Mouse (Mus musculus) thymus, postnatal 14 days (tissue): ENCODE results near the gene Dars.

Experiments used
- DNase-seq: peaks from one replicate; pipeline ENCODE4 v3.0.0; 2021

Gene Dars

DNA sequence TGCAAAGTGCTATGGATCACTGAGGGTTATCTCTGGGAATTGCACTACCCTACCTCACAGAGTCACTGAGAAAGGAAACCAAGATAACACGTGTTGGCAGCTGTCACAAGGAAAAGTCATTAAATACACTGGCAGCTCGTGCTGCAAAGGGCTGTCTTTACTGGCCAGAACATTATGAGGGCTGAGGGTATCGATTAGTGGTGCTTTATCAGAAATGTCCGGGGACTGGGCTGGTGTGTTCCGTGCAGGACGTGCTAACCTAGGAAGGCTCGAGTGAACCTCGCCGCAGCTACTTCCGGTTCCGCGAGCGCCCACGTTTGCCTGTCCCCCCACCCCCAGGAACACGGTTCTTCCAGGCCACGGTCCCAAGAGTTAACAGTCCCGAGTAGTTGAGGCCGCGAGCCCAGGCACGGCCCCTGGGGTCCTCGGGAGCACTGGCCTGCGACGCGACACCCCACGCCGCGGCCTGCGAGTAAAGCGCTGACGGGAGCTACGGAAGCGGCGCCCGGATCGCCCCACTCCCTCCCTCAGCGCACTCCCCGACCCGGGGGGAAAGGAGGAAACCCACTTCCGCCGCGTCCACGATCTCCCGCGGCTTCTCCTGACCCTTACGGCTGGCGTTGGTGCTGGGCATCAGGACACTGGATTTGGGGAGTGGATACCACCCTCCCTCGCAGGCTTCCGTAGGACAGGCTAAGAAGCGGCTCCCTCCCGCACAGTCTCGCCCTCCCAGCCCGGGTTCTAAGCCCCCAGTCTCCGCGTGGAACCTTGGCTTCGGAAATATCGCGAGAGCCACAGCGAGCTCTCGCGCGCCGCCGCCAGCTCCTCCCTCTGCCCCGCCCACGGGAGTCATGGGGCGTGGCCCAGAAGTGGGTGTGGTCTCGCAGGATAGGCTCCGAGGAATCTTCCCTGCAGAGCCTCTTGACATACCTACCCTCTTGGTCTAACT lies at the start of gene Dars:
Dars (minus strand) TSS at position 785 of the 949 bp plus-strand sequence.
- peak; percentile 96 for DNase-seq

DNA sequence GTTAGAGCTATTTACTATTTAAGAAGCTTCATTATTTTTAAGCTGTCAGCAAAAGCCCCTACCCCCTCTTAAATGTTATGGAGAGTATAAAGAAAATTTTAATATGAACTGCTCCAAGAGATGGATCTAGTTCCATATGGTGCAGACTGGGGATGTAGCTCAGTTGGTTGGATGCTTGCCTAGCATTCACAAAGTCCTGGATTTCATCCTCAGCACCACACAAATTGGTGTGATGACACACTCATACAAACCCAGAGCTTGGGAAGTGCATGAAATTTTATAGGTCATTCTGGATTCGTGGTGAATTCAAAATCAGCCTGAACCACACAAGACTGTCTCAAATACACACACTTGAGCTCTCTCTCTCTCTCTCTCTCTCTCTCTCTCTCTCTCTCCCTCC lies 49.7 kb upstream of the Dars start:
- no peak for DNase-seq

DNA sequence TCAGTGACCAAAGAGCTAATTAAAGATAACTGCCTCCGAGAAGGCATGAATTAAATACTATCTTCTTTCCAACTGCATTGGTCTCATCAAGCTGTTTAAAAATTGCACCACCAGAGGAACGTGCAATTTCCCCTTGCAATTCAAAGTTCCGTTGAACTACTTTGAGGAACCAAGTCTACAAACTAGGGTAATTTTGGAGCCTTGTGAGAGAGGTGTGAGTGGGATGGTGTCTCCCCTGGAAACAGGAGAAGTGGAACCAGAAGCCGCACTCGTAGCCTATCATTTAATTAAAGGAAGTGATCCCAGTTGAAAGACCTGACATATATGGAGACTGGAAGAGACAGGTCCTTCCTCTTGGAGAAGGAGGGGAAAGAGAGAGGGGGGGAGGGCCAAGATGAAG lies 46.3 kb upstream of the Dars start:
- DNase-seq, result no peak

DNA sequence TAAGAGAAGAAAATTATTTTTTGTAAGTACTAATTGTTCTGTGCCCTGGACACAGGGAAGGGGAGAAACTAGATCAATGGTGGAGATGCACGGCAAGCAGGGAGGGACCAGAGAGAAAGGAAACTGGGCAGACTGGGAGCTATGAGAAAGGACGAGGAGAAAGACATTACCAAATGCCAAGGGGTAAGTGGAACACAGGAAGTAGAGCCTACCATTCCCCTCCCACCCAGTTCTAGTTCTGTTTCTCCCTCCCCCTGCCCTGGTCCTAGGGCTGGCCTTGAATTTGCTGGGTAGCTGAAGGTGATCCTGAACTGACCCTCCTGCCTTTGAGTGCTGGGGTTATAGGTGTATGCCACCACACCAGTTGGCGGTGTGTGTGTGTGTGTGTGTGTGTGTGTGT lies 45.2 kb upstream of the Dars start:
- no peak for DNase-seq

DNA sequence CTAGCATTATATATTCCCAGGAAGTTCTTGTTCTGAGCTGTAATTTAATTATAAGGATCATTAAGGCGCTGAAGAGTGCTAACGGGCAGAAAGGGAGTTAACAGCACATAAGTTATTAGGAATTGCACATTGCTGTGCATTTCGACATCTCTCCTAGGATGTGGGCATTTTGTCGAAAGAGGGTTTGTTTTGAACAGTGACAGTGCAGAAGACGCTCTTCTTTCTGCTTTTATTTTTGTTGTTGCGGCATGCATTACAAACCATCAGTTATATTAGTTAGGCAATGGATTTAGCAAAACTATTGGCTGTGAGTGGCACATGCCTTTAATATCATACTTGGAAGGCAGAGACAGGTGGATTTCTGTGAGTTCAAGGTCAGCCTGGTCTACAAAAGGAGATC lies 43.6 kb upstream of the Dars start:
- no peak for DNase-seq

DNA sequence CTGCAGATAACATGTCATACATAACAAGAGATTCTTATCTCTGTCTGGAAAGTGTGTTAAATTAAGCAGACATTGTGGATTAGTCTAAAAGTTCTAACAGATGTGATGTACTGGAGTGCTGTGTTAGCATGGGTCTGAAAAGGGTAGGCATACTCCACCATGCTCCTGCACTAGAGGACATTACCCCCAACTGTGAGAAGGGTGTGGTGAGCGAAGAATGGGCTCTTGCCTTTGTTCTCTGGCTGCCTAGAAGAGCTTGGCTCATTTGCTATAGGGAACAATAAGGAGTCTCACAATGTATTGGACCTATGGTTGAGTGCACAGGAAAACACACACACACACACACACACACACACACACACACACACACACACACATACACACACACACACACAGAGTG lies 42.3 kb upstream of the Dars start:
- no peak for DNase-seq

DNA sequence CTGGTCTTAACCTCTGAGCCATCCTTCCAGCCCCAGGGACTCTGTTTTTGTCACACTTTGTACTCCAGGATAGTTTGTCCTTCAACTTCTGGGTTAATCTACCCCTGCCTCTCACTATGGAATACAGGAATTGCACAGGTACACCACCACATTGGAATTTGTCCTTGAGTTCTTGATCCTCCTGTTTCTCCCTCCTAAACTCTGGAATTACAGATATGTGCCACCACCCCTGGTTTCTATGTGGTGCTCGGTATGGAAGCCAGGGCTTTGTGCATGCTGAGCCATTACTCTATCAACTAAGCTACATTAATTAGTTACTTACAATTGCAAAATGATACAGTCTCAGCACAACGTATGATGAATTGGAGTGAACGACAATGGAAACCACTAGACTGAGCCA lies 41.8 kb upstream of the Dars start:
- DNase-seq, result no peak

DNA sequence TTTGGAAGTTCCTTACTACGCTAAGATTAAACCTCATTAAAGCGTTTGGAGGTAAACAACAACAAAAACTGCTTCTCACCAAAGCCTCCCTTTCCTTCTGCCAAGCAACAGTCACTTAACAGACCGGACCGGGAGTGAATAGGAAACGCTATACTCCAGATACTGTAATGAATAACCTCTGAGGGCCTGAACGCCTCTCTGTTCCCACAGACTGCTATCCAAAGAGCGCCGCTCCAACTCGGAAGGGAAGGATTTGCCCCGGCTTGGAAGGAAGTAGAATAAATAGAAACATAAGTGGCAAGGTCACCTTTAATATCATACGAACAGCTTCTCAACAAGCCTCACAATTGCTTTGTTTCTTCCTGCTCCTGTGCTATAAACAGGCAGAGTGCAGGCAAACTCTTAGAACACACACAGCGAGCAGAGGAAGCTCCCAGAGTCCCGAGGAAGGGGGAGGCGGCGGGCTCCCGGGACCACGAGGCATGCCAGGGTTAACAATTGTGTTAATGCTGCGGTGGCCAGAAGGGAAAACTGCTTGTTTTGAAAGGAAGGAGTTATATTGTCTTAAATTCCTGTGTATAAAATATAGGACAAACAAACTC lies 39.8 kb upstream of the Dars start:
- DNase-seq, result no peak

DNA sequence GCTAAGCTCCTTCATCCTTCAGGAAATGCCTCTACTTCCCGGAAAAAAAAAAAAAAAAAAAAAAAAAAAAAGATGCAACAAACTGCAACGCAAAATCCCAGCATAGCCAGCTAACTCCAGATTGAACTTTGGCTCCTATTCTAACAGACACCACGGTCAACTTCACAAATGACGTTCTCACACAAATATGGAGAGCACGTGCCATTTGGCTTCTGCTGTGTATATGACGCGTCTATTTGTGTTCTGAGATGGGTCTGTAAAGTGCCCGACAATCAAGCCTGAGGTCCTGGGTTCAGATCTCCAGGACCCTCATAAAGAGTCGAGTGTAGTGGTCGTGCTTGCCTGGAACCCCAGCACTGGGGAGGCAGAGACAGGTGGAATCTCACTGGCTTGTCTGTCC lies 39.1 kb upstream of the Dars start:
- DNase-seq, result no peak

DNA sequence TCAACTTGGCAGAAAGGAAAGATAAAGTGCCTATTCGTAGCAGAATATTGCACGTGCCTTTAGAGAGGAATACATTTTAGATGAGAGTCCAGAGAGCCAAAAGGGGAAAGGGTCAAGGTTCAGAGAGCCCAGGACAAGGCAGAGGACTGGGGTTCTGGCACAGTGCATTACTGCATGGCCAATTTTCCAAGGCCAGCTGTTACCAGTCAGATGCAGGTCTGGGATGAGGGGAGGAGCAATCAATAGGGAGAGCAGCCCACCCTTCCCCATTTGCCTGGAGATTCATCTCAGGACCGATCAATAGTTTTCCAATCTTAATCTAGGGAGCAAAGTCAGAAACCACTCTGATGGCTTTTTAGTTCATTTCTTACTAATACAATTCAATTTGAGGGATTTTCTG lies 35.0 kb upstream of the Dars start:
- no peak for DNase-seq

DNA sequence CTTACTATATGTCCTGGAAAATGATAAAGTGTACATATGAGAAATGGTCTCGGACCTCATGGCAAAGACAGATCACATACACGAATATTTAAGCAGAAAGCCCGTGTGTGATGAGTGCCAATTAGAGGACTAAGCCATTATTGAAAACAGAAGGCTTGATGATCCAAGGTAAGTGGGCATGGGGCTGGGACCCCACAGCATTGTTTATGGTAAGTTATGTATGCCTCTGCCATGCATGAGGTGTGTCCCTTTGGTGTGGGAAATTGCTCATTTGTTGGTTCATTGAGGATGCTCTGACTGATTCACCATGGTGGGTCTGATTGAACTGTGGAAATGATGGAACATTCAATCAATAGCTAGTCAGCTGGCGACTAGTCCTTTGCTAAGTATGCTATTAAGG lies 34.0 kb upstream of the Dars start:
- DNase-seq, result no peak

DNA sequence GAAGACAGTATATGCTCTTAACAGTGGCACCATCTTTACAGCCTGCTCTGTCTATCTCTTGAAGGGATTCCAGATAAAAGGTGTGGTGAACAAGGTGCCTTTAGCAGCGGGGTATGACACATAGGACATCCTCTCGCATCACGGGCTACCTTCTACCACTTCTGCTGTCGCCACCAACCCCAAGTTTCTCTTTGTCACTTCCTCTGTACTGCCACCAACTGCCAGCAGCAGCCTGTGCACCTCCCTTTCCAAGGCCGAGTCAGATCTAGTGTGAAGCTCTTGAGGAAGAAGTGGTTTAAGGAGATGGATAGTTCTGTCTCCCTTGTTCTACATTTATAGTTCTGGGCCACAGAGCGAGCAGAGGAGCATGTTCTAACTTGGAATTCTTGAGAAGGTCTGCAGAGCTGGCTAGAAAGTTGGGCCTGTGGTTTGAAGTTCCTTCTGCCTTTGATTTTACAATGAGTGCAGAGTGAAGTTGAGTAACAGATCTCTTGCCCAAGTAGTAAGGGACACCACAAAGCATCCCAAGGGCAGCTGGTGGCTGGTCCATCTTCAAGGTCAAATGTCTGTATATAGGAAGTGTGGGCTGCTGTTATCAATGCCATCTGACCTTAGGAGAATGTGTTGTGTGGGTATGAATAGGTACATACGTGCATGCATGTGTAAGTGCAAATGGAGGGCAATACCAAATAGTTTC lies 30.2 kb upstream of the Dars start:
- peak; percentile 75 for DNase-seq

DNA sequence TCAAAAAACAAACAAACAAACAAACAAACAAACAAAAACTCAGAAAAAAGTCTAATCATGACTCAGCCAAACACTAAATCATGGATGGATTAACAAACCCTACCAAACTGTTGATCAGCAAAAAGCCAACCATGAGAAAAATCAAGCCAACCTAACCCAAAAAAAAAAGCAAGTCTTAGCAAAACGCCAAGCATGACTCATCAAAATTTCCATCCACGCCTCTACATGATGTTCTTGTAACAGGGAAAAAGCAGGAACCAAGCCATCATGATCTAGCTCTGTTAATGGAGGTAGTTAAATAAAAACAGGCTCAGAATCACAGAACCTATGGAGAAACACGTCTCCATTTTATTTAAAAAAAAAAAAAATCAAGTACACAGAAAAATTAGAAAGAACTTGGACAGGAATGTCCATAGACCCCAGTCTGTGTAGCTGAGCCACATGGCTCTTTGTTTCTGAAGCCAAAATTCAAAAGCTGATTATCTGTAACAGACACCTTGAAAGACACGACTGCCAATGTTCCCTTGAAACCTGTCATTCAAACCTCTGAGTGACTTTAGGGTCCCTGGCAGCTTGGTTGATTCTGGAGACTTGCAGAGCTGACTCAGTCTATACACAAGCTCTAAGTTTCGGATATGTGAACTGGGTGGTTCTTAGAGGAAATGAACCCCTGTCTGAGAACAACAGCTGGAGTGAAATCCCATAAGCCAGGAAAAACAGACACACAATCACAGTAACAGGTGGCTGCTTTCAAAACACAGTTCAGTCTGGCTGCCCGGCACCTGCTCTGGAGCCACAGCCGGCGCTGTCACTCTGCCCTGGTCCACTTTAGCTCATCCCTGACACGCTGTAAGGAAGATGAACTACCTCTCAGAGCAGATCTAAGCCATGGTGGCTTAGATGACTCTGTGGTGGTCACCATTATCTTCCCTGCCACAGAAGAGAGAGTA lies 27.0 kb upstream of the Dars start:
- peak; percentile 21 for DNase-seq

DNA sequence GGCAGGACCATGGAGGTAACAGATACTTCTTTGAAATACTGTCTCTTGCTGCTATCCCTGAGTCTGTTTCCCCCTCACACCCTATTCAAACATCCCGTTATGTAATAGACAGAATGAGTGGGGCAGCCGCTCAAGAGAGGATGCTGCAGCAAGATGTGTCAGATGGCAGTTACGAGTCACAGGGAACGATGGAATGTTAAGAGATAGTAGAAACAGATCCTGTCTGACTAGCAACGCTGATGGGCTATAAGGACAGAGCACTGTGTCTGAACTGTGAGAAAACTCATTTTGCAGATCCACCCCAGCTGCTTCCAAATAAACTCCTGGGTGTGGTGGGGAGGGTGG lies 23.9 kb upstream of the Dars start:
- DNase-seq, result no peak

DNA sequence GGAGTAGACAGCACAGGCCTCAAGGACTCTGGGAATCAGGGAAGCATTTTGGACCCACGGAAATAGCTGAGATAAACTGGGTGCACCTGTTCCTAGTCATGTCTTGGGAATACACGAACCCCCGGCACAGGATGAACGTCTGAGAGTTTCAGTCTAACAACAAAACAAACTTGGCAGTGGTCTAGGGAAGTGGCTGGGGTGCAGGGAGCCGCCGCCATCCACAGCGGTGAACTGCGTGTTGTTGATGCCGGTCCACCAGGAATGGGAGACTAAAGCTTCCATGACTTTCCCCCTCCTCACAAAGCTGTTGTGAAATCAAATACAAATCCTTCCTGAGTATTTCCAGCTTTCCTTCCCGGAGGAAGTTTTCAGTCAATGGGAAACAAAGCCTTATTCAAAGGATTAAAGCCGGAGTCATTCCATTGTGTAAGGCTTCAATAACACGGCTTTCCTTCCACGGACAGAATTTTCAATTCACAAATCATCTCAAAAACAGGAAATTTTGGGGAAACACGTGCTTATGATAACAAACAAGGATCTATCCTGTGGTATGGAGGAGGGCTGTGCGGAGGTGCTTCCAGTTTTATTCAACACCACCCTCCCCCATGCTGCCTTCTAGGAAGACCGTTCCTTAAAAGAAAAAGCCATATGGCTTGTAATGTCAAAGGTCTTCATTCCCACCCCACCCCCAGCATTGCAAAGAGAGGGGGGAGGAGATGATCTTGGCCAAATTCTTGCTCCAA lies 23.4 kb upstream of the Dars start:
- no peak for DNase-seq

DNA sequence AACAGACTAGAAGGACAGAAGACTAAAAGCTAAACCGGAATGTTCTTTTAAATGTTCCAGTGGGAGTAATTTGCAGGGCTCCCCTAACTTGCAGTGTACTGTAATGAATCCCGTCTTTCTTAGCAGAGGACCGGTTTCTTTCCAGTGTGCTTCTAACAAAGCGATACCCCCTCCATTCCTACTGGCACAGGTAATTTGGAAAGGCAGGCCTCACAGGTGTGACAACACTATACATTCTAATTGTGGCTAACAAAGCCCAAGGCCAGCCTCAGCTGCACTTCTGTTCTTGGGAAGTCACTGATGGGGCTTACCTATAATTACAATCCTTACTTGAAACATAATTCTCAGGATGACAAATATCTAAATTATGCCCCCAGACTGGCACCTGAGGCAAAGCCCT lies 22.4 kb upstream of the Dars start:
- DNase-seq, result no peak

DNA sequence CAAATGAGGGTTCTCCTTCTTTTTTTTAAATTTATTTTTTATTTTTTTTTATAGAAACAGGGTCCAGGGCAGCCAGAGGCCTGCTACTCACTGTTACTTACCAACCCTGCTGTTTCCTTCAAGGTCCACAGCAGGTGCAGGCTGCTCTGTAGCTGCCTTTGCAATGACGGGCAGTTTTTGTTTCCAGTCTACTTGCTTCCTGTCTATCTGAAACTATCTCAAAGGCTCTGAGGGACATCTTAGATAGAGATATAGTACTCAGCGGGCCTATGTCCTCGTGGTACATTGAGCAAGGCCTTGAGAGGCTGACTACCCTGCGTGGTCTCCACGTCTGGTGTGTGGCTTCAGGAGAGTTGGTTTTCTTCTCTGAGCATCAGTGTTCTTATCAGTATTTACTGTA lies 21.4 kb upstream of the Dars start:
- peak; percentile 34 for DNase-seq

DNA sequence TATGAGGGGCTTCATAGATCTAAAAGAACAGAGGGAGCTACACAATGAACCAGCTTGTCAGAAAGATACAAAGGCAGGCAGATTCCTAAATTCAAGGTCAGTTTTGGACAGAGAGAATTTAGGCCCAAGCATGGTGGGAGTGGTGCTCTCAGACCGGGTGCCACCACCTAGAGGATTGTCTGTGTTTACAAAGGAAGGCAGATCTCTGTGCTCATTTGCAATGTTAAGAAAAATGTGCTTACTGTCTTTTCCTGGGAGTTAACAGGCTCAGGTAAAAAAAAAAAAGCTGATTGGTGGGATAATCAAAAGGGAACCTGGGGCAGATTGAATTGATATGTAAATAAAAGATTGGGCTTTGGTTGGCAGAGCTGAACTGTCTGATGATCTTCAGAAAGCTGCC lies 20.1 kb upstream of the Dars start:
- DNase-seq, result no peak

DNA sequence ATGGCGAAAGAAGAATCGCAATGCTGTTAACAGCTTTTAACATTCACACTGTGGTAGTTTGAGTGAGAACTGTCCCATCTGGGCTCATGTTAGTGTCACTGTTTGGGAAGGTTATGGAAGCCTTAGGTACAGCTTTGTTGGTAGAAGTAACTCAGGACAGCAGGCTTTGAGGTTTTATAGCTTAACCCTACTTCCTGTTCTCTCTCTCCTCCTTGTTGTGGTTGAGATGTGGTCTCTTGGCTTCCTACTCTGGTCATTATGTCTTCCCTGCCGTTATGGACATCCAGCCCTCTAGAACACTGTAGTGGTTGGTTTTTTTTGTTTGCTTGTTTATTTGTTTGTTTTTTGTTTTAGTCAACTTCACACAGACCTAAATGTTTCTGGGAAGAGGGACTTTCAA lies 18.8 kb upstream of the Dars start:
- DNase-seq, result no peak

DNA sequence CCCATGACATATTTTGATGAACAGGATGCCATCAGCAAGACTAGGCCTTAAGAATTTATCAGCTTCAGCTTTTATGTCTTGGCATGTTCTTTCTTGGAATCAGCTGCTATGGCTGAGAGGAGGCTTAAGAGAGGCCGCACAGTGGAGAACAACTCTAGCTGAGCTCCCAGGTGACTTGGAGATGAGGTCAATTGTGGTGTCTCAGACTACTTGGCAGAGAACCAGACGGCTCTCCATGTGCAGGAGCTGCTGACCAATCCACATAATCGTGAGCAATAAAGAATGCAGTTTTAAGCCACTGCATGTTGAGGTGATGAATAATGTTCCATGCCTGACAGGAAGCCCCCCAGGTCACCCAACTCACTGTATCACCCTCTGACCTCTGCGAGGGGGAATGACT lies 18.4 kb upstream of the Dars start:
- no peak for DNase-seq

DNA sequence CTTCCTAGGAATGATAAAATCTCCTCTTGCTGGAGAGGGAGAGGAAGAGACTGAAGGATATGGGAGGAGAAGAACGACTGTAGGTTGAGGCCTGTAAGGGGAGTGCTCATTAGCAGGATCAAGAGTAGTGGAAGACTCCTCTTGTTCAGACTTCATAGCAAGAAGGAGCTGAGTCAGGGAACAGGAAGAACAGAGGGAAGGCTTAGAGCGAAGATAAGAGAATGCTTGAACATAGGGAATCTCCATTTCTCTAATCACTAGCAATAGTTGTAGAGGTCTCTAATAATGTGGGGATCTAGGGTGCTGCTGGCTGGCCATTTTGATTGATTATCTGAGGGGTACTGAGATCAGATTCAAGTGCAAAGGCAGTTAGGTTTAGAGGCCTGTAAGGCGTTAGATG lies 7.8 kb upstream of the Dars start:
- no peak for DNase-seq

DNA sequence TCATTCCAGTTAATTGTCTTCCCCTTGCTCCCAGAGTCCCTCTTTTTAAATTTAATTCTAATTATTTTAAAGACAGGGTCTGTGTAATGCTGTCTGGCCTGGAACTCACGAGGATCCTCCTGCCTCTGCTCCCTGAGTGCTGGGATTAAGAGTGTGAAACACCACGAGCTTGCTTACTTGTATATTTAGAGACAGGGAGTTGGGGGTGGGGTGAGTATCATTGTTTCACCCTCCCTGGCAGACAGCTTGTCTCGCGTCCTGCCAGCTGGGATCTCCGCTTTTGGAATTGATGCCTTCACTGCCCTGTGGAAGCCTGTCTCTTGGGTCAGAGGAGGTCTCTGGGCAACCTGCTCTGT lies 343 bp upstream of the Dars start:
- DNase-seq, result peak; percentile 40
